ENCODE assay signal across 8 mouse cellular contexts in the genomic region with DNA sequence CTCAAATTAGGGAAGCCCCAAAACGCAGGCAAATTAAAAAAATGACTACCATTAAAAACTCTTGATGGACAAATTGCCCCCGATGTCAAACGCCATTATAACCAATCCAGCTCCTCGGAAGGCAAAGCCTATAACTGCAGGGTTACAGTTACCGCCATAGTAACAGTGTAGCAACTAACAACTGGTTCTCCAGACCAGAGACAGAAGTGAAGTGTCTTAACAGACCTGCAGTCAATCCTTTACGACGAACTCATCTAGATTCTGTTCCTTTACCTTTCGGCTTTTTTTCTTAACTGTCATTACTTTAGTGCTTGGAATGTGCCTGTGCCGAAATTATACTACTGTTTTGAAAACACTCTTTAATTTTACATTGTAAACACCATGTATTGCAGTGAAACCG. TPM values are rescaled to one million over a fixed set of nuclear protein-coding genes. Genes with fewer than 3 reads are reported as not detected.
DNase-seq lines count a peak whose midpoint lies in the region; ATAC-seq and TF ChIP-seq lines count a peak whose summit lies in the region.

No protein-coding gene starts in this region.

- WGBS in kidney, embryonic 15.5 days = 13% methylated on average over 10 of the region's 10 CpGs
- WGBS in bone marrow, adult 2 months = under 1% methylated on average over 10 of the region's 10 CpGs
- 12% methylated on average over 10 of the region's 10 CpGs for WGBS in liver, embryonic 13.5 days (ENCODE audit: insufficient replicate concordance)
- WGBS in stomach, embryonic 14.5 days = 24% methylated on average over 10 of the region's 10 CpGs

- H3K9ac ChIP-seq in kidney, embryonic 15.5 days = peak overlapping the region; percentile 77
- peak overlapping the region; percentile 95 for H3K9ac ChIP-seq in liver, embryonic 13.5 days
- H3K9ac ChIP-seq in stomach, embryonic 14.5 days (replicated peaks; ENCODE audit: low read depth, low read length) = peak overlapping the region; percentile 85; the same call in 1 of the 2 replicates

- peak overlapping the region; percentile 70 for H3K4me3 ChIP-seq in kidney, embryonic 15.5 days (replicated peaks)
- H3K4me3 ChIP-seq in bone marrow, adult 2 months (replicated peaks; ENCODE audit: control insufficient read depth, low read depth, low read length) = peak overlapping the region; percentile 81
- H3K4me3 ChIP-seq in liver, embryonic 13.5 days (replicated peaks) = peak overlapping the region; percentile 88
- H3K4me3 ChIP-seq in stomach, embryonic 14.5 days (ENCODE audit: low read depth, low read length) = peak overlapping the region; percentile 83

- no peak for TF ChIP-seq CTCF in bone marrow, adult 2 months (IDR thresholded peaks at IDR 0.05; ENCODE audit: control insufficient read depth, insufficient read depth, low read length)

- 0 out of 2 replicates have a peak, but pooled peaks cover 6% of the 10 kb centered on the region for H3K27me3 ChIP-seq in kidney, embryonic 15.5 days
- H3K27me3 ChIP-seq in liver, embryonic 13.5 days = no peaks in the 10 kb centered on the region
- H3K27me3 ChIP-seq in stomach, embryonic 14.5 days (ENCODE audit: control insufficient read depth, insufficient read depth, low read length) = no peaks in the 10 kb centered on the region

- no peaks in the 10 kb centered on the region for H3K9me3 ChIP-seq in kidney, embryonic 15.5 days (replicated peaks)
- no peaks in the 10 kb centered on the region for H3K9me3 ChIP-seq in liver, embryonic 13.5 days (replicated peaks)
- H3K9me3 ChIP-seq in stomach, embryonic 14.5 days (ENCODE audit: control insufficient read depth, low read depth, low read length) = no peaks in the 10 kb centered on the region

- no peak overlapping the region for H3K27ac ChIP-seq in kidney, embryonic 15.5 days
- H3K27ac ChIP-seq in bone marrow, adult 2 months (ENCODE audit: control insufficient read depth, insufficient read depth, low read depth, low read length, poor library complexity) = no peak overlapping the region
- peak overlapping the region; percentile 83 for H3K27ac ChIP-seq in liver, embryonic 13.5 days
- no peak overlapping the region for H3K27ac ChIP-seq in stomach, embryonic 14.5 days (ENCODE audit: low read length)

- peak overlapping the region; percentile 93 for H3K4me2 ChIP-seq in kidney, embryonic 15.5 days
- peak overlapping the region; percentile 91 for H3K4me2 ChIP-seq in liver, embryonic 13.5 days
- H3K4me2 ChIP-seq in stomach, embryonic 14.5 days (replicated peaks; ENCODE audit: low read depth, low read length) = peak overlapping the region; percentile 91

- DNase-seq in kidney, postnatal 10 days = no peak
- peak; percentile 19 for DNase-seq in liver, embryonic 13.5 days
- no peak for DNase-seq in spleen, adult 18-20 months
- DNase-seq in ovary, adult 18-20 months (ENCODE audit: low spot score) = no peak

- H3K4me1 ChIP-seq in kidney, embryonic 15.5 days = peaks cover 16% of the 10 kb centered on the region
- H3K4me1 ChIP-seq in bone marrow, adult 2 months (ENCODE audit: control insufficient read depth, insufficient read depth, low read length) = no peaks in the 10 kb centered on the region; the same call in 1 of the 2 replicates
- peaks cover 36% of the 10 kb centered on the region for H3K4me1 ChIP-seq in liver, embryonic 13.5 days (replicated peaks)
- H3K4me1 ChIP-seq in stomach, embryonic 14.5 days (ENCODE audit: control insufficient read depth, insufficient read depth, low read length) = peaks cover 9% of the 10 kb centered on the region; the same call in 1 of the 2 replicates

- no peak for TF ChIP-seq POLR2A in bone marrow, adult 2 months (IDR thresholded peaks at IDR 0.05; ENCODE audit: borderline replicate concordance, control insufficient read depth, low read depth, low read length)

- H3K36me3 ChIP-seq in kidney, embryonic 15.5 days = no peaks in the 10 kb centered on the region
- H3K36me3 ChIP-seq in liver, embryonic 13.5 days = no peaks in the 10 kb centered on the region
- no peaks in the 10 kb centered on the region for H3K36me3 ChIP-seq in stomach, embryonic 14.5 days (ENCODE audit: control insufficient read depth, insufficient read depth, low read length)

- no peak for ATAC-seq in kidney, embryonic 15.5 days (replicated peaks; ENCODE audit: low FRiP score)
- ATAC-seq in granulocyte monocyte progenitor cell, adult 5-6 weeks (replicated peaks; ENCODE audit: poor library complexity, severe bottlenecking) = peak; percentile 60
- no peak for ATAC-seq in liver, embryonic 13.5 days (ENCODE audit: low read depth)
- ATAC-seq in stomach, embryonic 14.5 days (ENCODE audit: insufficient number of reproducible peaks, insufficient read depth, low FRiP score, low read depth) = no peak

RNA-seq across cellular contexts. Expression of a gene that starts 1.4 kb away (rescaled TPM):
- polyA plus RNA-seq in kidney, embryonic 15.5 days (2015; fragmentation: Nextera tagmentation; extraction: Ambion mirVana) = 14.1 and 14.3 TPM in 2 replicates
- 9.6 and 10.2 TPM in 2 replicates for polyA plus RNA-seq in bone marrow, adult 2 months (2011; ENCODE audit: insufficient read depth, insufficient read length, low replicate concordance, missing spikeins)
- total RNA-seq in granulocyte monocyte progenitor cell, adult 5-6 weeks (2014; fragmentation: Nextera tagmentation) = 43.6 and 52.2 TPM in 2 replicates
- total RNA-seq in granulocyte monocyte progenitor cell, adult 5-6 weeks (2017) = 67.0 and 77.4 TPM in 2 replicates
- polyA plus RNA-seq in liver, embryonic 13.5 days (2015; fragmentation: Nextera tagmentation; extraction: Ambion mirVana) = 11.1 and 15.2 TPM in 2 replicates
- polyA plus RNA-seq in stomach, embryonic 14.5 days (2014; fragmentation: Nextera tagmentation; extraction: Ambion mirVana) = 19.6 and 23.5 TPM in 2 replicates
